Mouse (Mus musculus) thymus, postnatal 25 days (tissue): ENCODE results near the gene Capn11.

Experiments
- DNase-seq: peaks from one replicate; pipeline ENCODE4 v3.0.0; 2022

Capn11 gene

DNA sequence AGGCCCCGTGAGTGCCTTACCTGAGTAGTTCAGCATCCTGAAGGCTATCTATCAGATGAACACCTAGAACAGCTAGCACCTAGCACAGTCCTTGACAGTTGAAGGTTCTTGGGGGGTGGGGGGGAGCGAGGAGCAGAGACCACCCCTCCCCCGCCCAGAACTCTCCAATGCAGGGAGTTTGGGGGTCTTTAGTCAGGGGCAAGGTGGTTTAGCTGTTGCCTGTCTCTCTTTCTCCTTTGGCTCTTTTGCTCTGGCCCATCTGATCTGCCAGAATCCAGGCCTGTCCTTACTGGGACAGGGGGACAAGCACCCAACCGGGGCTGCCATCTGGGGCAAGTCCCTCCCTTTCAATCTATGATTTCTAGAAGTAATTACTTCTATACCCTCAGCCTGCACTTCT, at the start of gene Capn11:
Gene Capn11, minus strand, starts transcription at position 101 of the 400 bp plus-strand sequence.
- DNase-seq = no peak

GRCm38 (mm10) chr17:45708179-45708578, 49.1 kb upstream of the Capn11 start:
- no peak for DNase-seq

- DNase-seq = no peak
Measured at GRCm38 (mm10) chr17:45707376-45707775, 48.3 kb upstream of the Capn11 start.

- DNase-seq = no peak
Measured at GRCm38 (mm10) chr17:45706796-45707195, 47.7 kb upstream of the Capn11 start.

- no peak for DNase-seq
Measured at GRCm38 (mm10) chr17:45703187-45703586, 44.1 kb upstream of the Capn11 start.

GRCm38 (mm10) chr17:45702254-45702653, 43.1 kb upstream of the Capn11 start:
- DNase-seq = no peak

- DNase-seq = no peak
Measured at GRCm38 (mm10) chr17:45701236-45701591, 42.1 kb upstream of the Capn11 start.

DNA sequence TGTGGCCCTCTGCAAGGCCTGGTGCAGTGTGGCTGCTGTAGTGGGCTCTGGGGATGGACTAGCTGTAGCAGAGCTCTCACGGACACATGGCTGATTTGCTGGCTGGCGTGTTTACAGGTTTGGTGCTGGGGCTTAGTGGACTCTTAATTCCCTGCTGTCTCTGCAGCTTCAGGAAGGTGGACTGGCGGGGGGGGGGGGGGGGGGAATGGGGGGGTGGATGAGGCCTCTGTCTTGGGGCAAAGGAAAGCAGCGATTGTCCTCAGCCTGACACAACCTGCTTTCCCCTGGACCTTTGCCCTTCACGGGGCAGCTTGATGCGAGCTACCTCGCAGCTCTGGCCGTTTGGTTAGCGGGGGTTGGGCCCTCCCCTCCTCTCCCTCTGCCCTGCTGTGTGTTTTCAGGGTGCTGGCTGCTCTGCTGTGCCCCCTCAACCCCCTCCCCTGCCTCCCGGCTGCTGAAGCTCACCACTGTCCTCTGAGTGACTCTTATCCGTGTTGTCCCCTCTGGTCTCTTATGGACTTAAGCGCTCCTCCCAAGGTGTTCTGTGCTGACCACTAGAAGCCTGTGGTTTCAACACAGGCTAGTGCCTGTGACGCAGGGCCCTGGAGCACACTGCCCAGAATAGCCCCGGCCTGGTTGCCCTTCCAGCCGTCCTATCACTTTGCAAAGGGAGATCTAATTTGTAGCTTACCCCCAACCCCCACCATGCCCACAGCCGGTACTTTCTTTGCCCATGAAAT, 41.5 kb upstream of the Capn11 start:
- no peak for DNase-seq

DNA sequence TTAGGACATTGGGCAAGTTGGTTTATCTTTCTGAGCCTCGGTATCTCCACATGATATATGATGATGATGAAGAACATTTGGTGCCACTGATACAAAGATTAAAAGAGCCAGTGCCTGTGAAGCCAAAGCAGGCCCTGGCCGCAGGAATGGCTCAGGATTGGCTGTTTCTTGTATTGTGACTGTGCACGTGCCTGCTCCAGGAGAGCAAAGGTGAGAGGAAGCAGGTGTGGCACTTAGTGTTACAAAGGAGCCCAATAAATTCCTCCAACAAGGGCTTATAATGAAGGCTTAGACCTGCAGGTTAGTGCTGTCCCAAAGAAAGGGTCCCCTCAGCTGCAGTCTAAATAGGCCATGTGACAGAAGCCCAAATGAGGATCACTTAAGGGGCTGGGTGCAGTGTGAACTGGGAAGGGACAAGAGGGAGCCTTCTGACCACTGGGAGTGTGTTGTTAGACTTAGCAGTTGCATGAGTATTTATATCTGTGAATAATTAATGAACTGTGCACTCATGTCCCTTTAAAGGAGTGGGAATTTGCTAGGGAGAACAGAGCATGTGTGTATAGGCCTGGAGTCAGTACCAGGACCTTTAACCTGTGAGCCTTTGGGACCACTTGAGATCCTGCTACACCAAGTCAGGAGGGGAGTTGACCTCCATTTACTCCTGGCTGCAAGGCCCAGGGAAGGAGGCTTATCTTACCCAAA, 40.1 kb upstream of the Capn11 start:
- DNase-seq = no peak

GRCm38 (mm10) chr17:45698368-45698767, 39.2 kb upstream of the Capn11 start:
- no peak for DNase-seq

GRCm38 (mm10) chr17:45696981-45697380, 37.9 kb upstream of the Capn11 start:
- DNase-seq = no peak

DNA sequence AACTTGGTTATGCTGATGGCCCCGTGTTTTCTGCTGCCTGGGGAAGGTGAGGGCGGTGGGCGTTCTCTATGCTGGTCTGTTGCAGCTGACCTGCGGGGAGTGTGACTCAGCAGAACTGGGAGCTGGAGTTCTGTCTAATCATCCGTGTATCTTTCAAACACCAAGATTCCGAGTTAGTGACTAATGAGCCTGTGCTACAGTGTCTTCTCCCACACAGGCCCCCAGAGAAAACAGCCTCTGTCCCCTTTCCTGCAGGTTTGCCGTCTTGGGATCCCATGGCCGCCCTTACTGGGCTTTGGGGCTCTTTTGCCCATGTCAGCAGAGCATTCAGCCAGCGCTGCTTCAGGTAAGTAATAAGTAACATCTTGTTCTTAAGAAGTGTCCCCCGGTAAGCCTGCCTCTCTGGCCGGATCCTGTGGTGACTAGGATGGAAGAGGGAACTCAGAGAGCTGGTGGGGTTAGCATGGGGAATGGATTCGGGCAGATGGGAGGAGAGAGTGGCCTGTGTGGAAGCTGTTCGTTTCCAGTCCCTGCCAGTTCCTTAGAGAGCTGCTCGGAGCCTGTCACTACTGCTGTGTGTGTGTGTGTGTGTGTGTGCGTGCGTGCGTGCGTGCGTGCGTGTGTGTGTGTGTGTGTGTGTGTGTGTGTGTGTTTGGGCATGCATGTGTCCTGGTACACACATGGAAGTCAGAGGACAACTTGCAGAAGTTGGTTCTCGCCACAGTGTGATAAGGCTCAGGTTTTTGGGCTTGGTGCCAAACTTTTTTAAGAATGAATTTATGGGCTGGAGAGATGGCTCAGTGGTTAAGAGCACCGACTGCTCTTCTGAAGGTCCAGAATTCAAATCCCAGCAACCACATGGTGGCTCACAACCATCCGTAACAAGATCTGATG, 36.3 kb upstream of the Capn11 start:
- no peak for DNase-seq

DNA sequence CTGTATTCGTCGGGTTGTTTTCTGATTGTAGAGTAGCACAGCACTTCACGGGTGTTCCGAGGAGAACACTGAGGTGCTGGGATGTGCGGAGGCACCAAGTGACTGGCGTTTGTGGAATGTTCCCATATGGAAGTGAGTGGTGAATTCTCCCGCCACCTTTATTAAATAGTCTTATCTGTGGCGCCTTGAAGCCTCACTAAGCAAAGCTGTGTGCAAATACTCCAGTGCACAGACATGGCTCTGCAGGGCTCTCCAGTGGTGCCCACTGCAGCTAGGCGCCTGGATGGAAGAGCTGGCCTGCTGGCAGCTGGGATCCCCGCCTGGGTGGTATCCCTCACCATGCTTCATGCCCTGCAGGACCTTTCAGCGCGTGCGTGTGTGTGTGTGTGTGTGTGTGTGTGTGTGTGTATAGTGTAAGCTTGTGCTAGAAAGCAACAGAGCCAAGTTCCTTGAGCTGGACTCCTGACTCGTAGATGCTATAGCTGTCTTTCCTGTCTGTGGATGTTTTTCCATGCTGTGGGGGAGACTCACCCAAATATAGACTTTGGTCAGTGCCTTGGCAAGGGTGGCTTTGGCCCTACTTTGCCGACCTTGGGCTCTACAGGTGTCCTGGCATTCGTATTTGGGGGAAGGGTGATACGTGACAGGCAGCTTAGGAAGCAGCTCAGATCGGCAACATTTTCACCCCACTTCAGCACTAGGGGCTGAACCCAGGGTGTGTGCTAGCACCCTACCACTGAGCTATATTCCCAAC, 34.9 kb upstream of the Capn11 start:
- DNase-seq = no peak

- no peak for DNase-seq
Measured at GRCm38 (mm10) chr17:45692159-45692558, 33.0 kb upstream of the Capn11 start.

DNA sequence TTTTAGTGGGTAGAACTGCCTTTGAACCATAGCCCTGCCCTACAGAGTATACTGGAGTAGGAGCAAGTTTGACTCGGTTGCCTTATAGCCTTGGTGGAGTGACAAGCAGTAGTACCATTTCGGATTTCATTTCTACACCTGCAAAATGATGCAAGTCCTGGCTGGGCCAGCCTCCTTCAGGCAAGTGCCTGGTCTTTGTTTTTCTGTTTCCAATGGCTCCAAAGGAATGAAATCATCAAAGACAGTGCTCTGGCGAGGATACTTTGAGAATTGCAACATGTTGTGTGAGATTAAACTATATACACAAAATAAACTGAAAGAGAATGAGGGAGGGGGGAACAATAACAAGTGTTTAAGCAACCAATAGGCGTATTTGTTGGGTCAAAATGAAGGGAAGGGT, 30.9 kb upstream of the Capn11 start:
- DNase-seq = no peak

DNA sequence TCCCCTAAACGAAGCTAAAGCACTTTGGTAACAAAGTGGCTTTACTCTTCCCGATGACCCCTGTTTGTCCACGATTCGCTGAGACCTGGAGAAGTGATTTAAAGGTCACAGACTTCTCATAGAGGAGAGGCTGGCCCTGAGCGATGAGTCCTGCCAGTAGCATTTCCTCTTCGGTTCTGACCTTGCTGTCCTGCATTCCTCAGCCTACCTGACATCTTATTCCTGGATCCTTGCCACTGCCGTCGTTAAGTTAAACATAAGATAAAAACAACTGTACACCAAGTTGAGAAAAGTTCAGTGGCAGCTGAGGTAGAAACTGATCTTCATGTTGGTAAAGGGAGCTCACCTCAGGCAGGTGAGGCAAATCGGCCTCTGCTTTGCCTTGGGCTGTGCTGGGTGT, 30.0 kb upstream of the Capn11 start:
- DNase-seq = no peak

- DNase-seq = no peak
Measured at GRCm38 (mm10) chr17:45686716-45687115, 27.6 kb upstream of the Capn11 start, which contains the start of gene Tmem63b. Gene Tmem63b, minus strand, starts transcription at chr17:45686905.

GRCm38 (mm10) chr17:45686093-45686619, 27.0 kb upstream of the Capn11 start, which contains the start of gene Mrpl14:
Gene Mrpl14, plus strand, starts transcription at chr17:45686322.
- peak; percentile 94 for DNase-seq

- peak; percentile 54 for DNase-seq
Measured at GRCm38 (mm10) chr17:45685171-45686092, 26.3 kb upstream of the Capn11 start.

- DNase-seq = no peak
Measured at GRCm38 (mm10) chr17:45684667-45685131, 25.6 kb upstream of the Capn11 start.

- no peak for DNase-seq
Measured at GRCm38 (mm10) chr17:45682843-45683242, 23.7 kb upstream of the Capn11 start.
